Comparison of ENCODE assay signal across 15 mouse cellular contexts in genomic region chr7:92980741-92981140, GRCm38 (mm10).
DNase-seq lines count a peak whose midpoint lies in the region; ATAC-seq and TF ChIP-seq lines count a peak whose summit lies in the region.
"Had no signal": no experiment of that assay in that cellular context is flagged by ENCODE, and none has a peak within 500 bp of the region (broad histone marks: within the 10 kb centered on the region; RNA-seq: fewer than 3 reads in every experiment).

No protein-coding gene starts in this region.

- 18% methylated on average over 2 of the region's 2 CpGs for WGBS in heart, postnatal 0 days
- WGBS in heart, embryonic 11.5 days (ENCODE audit: insufficient replicate concordance), result 22% methylated on average over 2 of the region's 2 CpGs
- 6% methylated on average over 2 of the region's 2 CpGs for WGBS in bone marrow, adult 2 months
- 0% methylated on average over 2 of the region's 2 CpGs for WGBS in macrophage (ENCODE audit: missing documents)

- peak; percentile 15 for DNase-seq in heart, postnatal 0 days (ENCODE audit: low spot score)
- DNase-seq in left cerebral cortex, adult 18-20 months (ENCODE audit: low spot score in 2 of 2), result no peak
- DNase-seq in gastrocnemius, postnatal 36 days, result no peak
- no peak for DNase-seq in left cerebral cortex, postnatal 25 days (ENCODE audit: low spot score in 2 of 2)
- DNase-seq: cerebellum, adult 18-20 months; kidney, adult 9 months; lung, adult 18-20 months had no signal

- no peak for ATAC-seq in heart, postnatal 0 days (ENCODE audit: insufficient read depth, low read depth)
- ATAC-seq in heart, embryonic 11.5 days (replicated peaks; ENCODE audit: insufficient number of reproducible peaks, low FRiP score, low TSS enrichment), result no peak
- ATAC-seq in hematopoietic stem cell, adult 5-6 weeks (replicated peaks in 1 of 2; ENCODE audit: insufficient read depth in 1 of 2, low FRiP score in 2 of 2, low TSS enrichment in 1 of 2, low read depth in 1 of 2, poor library complexity in 2 of 2, severe bottlenecking in 2 of 2), result peak; percentile 64 to 65
- ATAC-seq: forebrain, embryonic 13.5 days; hindbrain, embryonic 16.5 days had no signal

- no peak for TF ChIP-seq POLR2A in bone marrow, adult 2 months (IDR thresholded peaks at IDR 0.05; ENCODE audit: borderline replicate concordance, control insufficient read depth, low read depth, low read length)

- H3K4me2 ChIP-seq in heart, postnatal 0 days (ENCODE audit: low read depth, low read length), result no peak overlapping the region
- no peak overlapping the region for H3K4me2 ChIP-seq in heart, embryonic 11.5 days
- H3K4me2 ChIP-seq: embryonic facial prominence, embryonic 15.5 days; forebrain, embryonic 13.5 days; neural tube, embryonic 12.5 days had no signal

- no peak for TF ChIP-seq EP300 in heart, postnatal 0 days (IDR thresholded peaks at IDR 0.05; ENCODE audit: low read depth)

- no peak overlapping the region for H3K27ac ChIP-seq in heart, postnatal 0 days (ENCODE audit: low read depth)
- H3K27ac ChIP-seq in heart, embryonic 11.5 days (ENCODE audit: low read depth, low read length), result no peak overlapping the region
- H3K27ac ChIP-seq in bone marrow, adult 2 months (ENCODE audit: control insufficient read depth, insufficient read depth, low read depth, low read length, poor library complexity), result peak overlapping the region; percentile 7; the same call in 1 of the 2 replicates
- H3K27ac ChIP-seq in macrophage, result peak overlapping the region; percentile 71
- H3K27ac ChIP-seq: embryonic facial prominence, embryonic 15.5 days; forebrain, embryonic 13.5 days; neural tube, embryonic 12.5 days had no signal

- no peak overlapping the region for H3K9ac ChIP-seq in heart, postnatal 0 days (replicated peaks; ENCODE audit: low read depth, low read length)
- no peak overlapping the region for H3K9ac ChIP-seq in heart, embryonic 11.5 days (ENCODE audit: low read depth, low read length)
- H3K9ac ChIP-seq: embryonic facial prominence, embryonic 15.5 days; forebrain, embryonic 13.5 days; neural tube, embryonic 12.5 days had no signal

- TF ChIP-seq CTCF in heart, postnatal 0 days (IDR thresholded peaks at IDR 0.05; ENCODE audit: low read depth), result no peak
- no peak for TF ChIP-seq CTCF in bone marrow, adult 2 months (IDR thresholded peaks at IDR 0.05; ENCODE audit: control insufficient read depth, insufficient read depth, low read length)

- H3K9me3 ChIP-seq in heart, postnatal 0 days (replicated peaks; ENCODE audit: control insufficient read depth, low read length), result no peaks in the 10 kb centered on the region
- no peaks in the 10 kb centered on the region for H3K9me3 ChIP-seq in heart, embryonic 11.5 days (replicated peaks; ENCODE audit: control insufficient read depth, low read length)
- H3K9me3 ChIP-seq: embryonic facial prominence, embryonic 15.5 days; forebrain, embryonic 13.5 days; neural tube, embryonic 12.5 days had no signal

- no peaks in the 10 kb centered on the region for H3K79me2 ChIP-seq in macrophage (ENCODE audit: inconsistent target)

- no peaks in the 10 kb centered on the region for H3K27me3 ChIP-seq in heart, postnatal 0 days (ENCODE audit: control insufficient read depth, insufficient read depth, low read length)
- H3K27me3 ChIP-seq in heart, embryonic 11.5 days (ENCODE audit: control insufficient read depth, insufficient read depth, low read length), result no peaks in the 10 kb centered on the region
- H3K27me3 ChIP-seq: embryonic facial prominence, embryonic 15.5 days; neural tube, embryonic 12.5 days had no signal

- intact Hi-C loops in gastrocnemius, postnatal 36 days (cut with DNase I), result no loop called here
- intact Hi-C loops in left cerebral cortex, postnatal 25 days (cut with DNase I), result loop anchor here (5.0 kb wide), 1 partner anchor 102 kb away; no protein-coding TSS in a partner anchor

- no peaks in the 10 kb centered on the region for H3K4me1 ChIP-seq in heart, postnatal 0 days (ENCODE audit: control insufficient read depth, insufficient read depth)
- no peaks in the 10 kb centered on the region for H3K4me1 ChIP-seq in heart, embryonic 11.5 days (ENCODE audit: control insufficient read depth, insufficient read depth, low read length)
- peaks cover 4% of the 10 kb centered on the region; the same call in 1 of the 2 replicates for H3K4me1 ChIP-seq in bone marrow, adult 2 months (ENCODE audit: control insufficient read depth, insufficient read depth, low read length)
- H3K4me1 ChIP-seq: embryonic facial prominence, embryonic 15.5 days had no signal

- H3K4me3 ChIP-seq in heart, postnatal 0 days (ENCODE audit: low read depth, low read length), result no peak overlapping the region
- no peak overlapping the region for H3K4me3 ChIP-seq in heart, embryonic 11.5 days (ENCODE audit: low read depth, low read length)
- no peak overlapping the region for H3K4me3 ChIP-seq in bone marrow, adult 2 months (replicated peaks; ENCODE audit: control insufficient read depth, low read depth, low read length)
- H3K4me3 ChIP-seq in macrophage (ENCODE audit: inconsistent target), result no peak overlapping the region
- H3K4me3 ChIP-seq: embryonic facial prominence, embryonic 15.5 days; forebrain, embryonic 13.5 days; neural tube, embryonic 12.5 days had no signal

- H3K36me3 ChIP-seq in heart, postnatal 0 days (replicated peaks; ENCODE audit: control insufficient read depth, insufficient read depth, low read length), result no peaks in the 10 kb centered on the region
- H3K36me3 ChIP-seq in heart, embryonic 11.5 days (ENCODE audit: control insufficient read depth, insufficient read depth, low read length), result no peaks in the 10 kb centered on the region
- H3K36me3 ChIP-seq in macrophage (ENCODE audit: inconsistent target), result no peaks in the 10 kb centered on the region
- H3K36me3 ChIP-seq: embryonic facial prominence, embryonic 15.5 days; neural tube, embryonic 12.5 days had no signal

Comparison
In these comparisons a context has a peak if more than half of its experiments do, and no peak if none do; other contexts are left out.
1. ATAC-seq: peak in hematopoietic stem cell, adult 5-6 weeks (2 of 2); none in heart, postnatal 0 days (single experiment) and heart, embryonic 11.5 days (single experiment).
2. H3K27ac ChIP-seq: peak in bone marrow, adult 2 months (single experiment) and macrophage (single experiment); none in heart, postnatal 0 days (single experiment) and heart, embryonic 11.5 days (single experiment).